Mouse (Mus musculus): ENCODE measurements around the gene 2700097O09Rik. TPM values are rescaled to one million over a fixed set of nuclear protein-coding genes. Genes with fewer than 3 reads are reported as not detected.
"Not testable (repeated sequence)": the region's sequence is repeated elsewhere in the genome, so short reads cannot be mapped to it uniquely, and the experiment has no call there.

2700097O09Rik gene
- total RNA-seq, 4 experiments from 2014 or later = 10.2 to 12.7 (median 11.2) TPM

- no peak for DNase-seq (ENCODE audit: low spot score in 2 of 2)
Measured at GRCm38 (mm10) chr12:55049731-55050353, 30.1 kb downstream of the 2700097O09Rik start.

GRCm38 (mm10) chr12:55041011-55041410 is 38.9 kb downstream of the 2700097O09Rik start:
- no peak for DNase-seq (ENCODE audit: low spot score in 2 of 2)

- no peak for DNase-seq (ENCODE audit: low spot score in 2 of 2)
Measured at GRCm38 (mm10) chr12:55027088-55027487, 52.8 kb downstream of the 2700097O09Rik start.

- no peak for DNase-seq (ENCODE audit: low spot score in 2 of 2)
Measured at GRCm38 (mm10) chr12:55023284-55023683, 56.6 kb downstream of the 2700097O09Rik start.

- no peak for DNase-seq (ENCODE audit: low spot score in 2 of 2)
Measured at GRCm38 (mm10) chr12:55019421-55019877, 60.5 kb downstream of the 2700097O09Rik start.

GRCm38 (mm10) chr12:55017119-55017721 is 62.7 kb downstream of the 2700097O09Rik start:
- DNase-seq (ENCODE audit: low spot score in 2 of 2) = no peak

GRCm38 (mm10) chr12:55016339-55017118 is 63.4 kb downstream of the 2700097O09Rik start:
- no peak for DNase-seq (ENCODE audit: low spot score in 2 of 2)

GRCm38 (mm10) chr12:55015428-55015827 is 64.5 kb downstream of the 2700097O09Rik start:
- no peak for DNase-seq (ENCODE audit: low spot score in 2 of 2)

GRCm38 (mm10) chr12:55013626-55014398 is 66.1 kb downstream of the 2700097O09Rik start, which contains the start of gene Baz1a:
Gene Baz1a, minus strand, starts transcription at chr12:55014348.
- no peak for DNase-seq (ENCODE audit: low spot score in 2 of 2)

GRCm38 (mm10) chr12:55013031-55013430 is 66.9 kb downstream of the 2700097O09Rik start:
- DNase-seq (ENCODE audit: low spot score in 2 of 2) = no peak

GRCm38 (mm10) chr12:55007361-55008008 is 72.4 kb downstream of the 2700097O09Rik start:
- no peak for DNase-seq (ENCODE audit: low spot score in 2 of 2)

GRCm38 (mm10) chr12:55006071-55006470 is 73.8 kb downstream of the 2700097O09Rik start:
- DNase-seq (ENCODE audit: low spot score in 2 of 2) = no peak

- no peak for DNase-seq (ENCODE audit: low spot score in 2 of 2)
Measured at GRCm38 (mm10) chr12:55004396-55004795, 75.5 kb downstream of the 2700097O09Rik start.

GRCm38 (mm10) chr12:55003843-55004242 is 76.1 kb downstream of the 2700097O09Rik start:
- no peak for DNase-seq (ENCODE audit: low spot score in 2 of 2)

GRCm38 (mm10) chr12:55002532-55002931 is 77.4 kb downstream of the 2700097O09Rik start:
- DNase-seq (ENCODE audit: low spot score in 2 of 2) = not testable (repeated sequence)

- no peak for DNase-seq (ENCODE audit: low spot score in 2 of 2)
Measured at GRCm38 (mm10) chr12:54999016-54999690, 80.8 kb downstream of the 2700097O09Rik start.

- DNase-seq (ENCODE audit: low spot score in 2 of 2) = no peak
Measured at GRCm38 (mm10) chr12:54998411-54998810, 81.5 kb downstream of the 2700097O09Rik start.

- DNase-seq (ENCODE audit: low spot score in 2 of 2) = no peak
Measured at GRCm38 (mm10) chr12:54996979-54997474, 82.9 kb downstream of the 2700097O09Rik start.

- DNase-seq (ENCODE audit: low spot score in 2 of 2) = no peak
Measured at GRCm38 (mm10) chr12:54995965-54996364, 83.9 kb downstream of the 2700097O09Rik start.
